Mouse (Mus musculus) mature B cell (primary cell): ENCODE data around the gene Slc35e3.

Source experiments
- in situ Hi-C: fragments of 300-500 bp; cut with MboI; formaldehyde crosslinking; loops from 2 replicates; pipeline ENCODE4 v1.14.3; 2019

The Slc35e3 gene

GRCm38 (mm10) chr10:117746297-117746883, at the start of gene Slc35e3:
Slc35e3 (minus strand) TSS chr10:117746365.
- in situ Hi-C loops: no loop called here

- in situ Hi-C loops: no loop called here
Observed at GRCm38 (mm10) chr10:117795206-117795605, 49.0 kb upstream of the Slc35e3 start.

GRCm38 (mm10) chr10:117793436-117794030, 47.4 kb upstream of the Slc35e3 start:
- in situ Hi-C loops: no loop called here

GRCm38 (mm10) chr10:117792141-117793091, 46.3 kb upstream of the Slc35e3 start, which contains the start of gene Nup107:
Nup107 (minus strand) TSS chr10:117792705.
- in situ Hi-C loops: no loop called here

- in situ Hi-C loops: no loop called here
Observed at GRCm38 (mm10) chr10:117791171-117791470, 45.0 kb upstream of the Slc35e3 start.

GRCm38 (mm10) chr10:117790421-117791170, 44.4 kb upstream of the Slc35e3 start:
- in situ Hi-C loops: no loop called here

- in situ Hi-C loops: no loop called here
Observed at GRCm38 (mm10) chr10:117790011-117790410, 43.8 kb upstream of the Slc35e3 start.

GRCm38 (mm10) chr10:117784646-117785045, 38.5 kb upstream of the Slc35e3 start:
- in situ Hi-C loops: no loop called here

- in situ Hi-C loops: no loop called here
Observed at GRCm38 (mm10) chr10:117783786-117784420, 37.7 kb upstream of the Slc35e3 start.

- in situ Hi-C loops: no loop called here
Observed at GRCm38 (mm10) chr10:117782491-117783260, 36.5 kb upstream of the Slc35e3 start.

GRCm38 (mm10) chr10:117782056-117782455, 35.9 kb upstream of the Slc35e3 start:
- in situ Hi-C loops: no loop called here

GRCm38 (mm10) chr10:117781021-117781725, 35.0 kb upstream of the Slc35e3 start:
- in situ Hi-C loops: no loop called here

- in situ Hi-C loops: no loop called here
Observed at GRCm38 (mm10) chr10:117780306-117780911, 34.2 kb upstream of the Slc35e3 start.

GRCm38 (mm10) chr10:117779581-117780305, 33.6 kb upstream of the Slc35e3 start:
- in situ Hi-C loops: no loop called here

GRCm38 (mm10) chr10:117778951-117779350, 32.8 kb upstream of the Slc35e3 start:
- in situ Hi-C loops: no loop called here

GRCm38 (mm10) chr10:117778328-117778910, 32.3 kb upstream of the Slc35e3 start:
- in situ Hi-C loops: no loop called here

- in situ Hi-C loops: no loop called here
Observed at GRCm38 (mm10) chr10:117777501-117778327, 31.5 kb upstream of the Slc35e3 start.

GRCm38 (mm10) chr10:117777103-117777470, 30.9 kb upstream of the Slc35e3 start:
- in situ Hi-C loops: no loop called here
